Mouse (Mus musculus) adrenal gland, postnatal 4 days (tissue): ENCODE results near the gene Lgals2. TPM values are rescaled to one million over a fixed set of nuclear protein-coding genes. Genes with fewer than 3 reads are reported as not detected.
A peak's percentile ranks its signal among the peaks of the same experiment; 100 is the strongest.

Experiments used
- DNase-seq, 2 experiments: peaks; one replicate each; pipeline ENCODE4 v3.0.0; 2021 to 2022; ENCODE audit warnings: low spot score in 2 of 2, mixed read lengths in 2 of 2
- total RNA-seq, 2 experiments: library from RNA; stranded (reverse); gene quantifications; 2 replicates each; pipeline ENCODE4 v1.2.3; 2021

Lgals2 gene
- total RNA-seq, 2 experiments from 2014 or later: 2.6 to 2.9 TPM

DNA sequence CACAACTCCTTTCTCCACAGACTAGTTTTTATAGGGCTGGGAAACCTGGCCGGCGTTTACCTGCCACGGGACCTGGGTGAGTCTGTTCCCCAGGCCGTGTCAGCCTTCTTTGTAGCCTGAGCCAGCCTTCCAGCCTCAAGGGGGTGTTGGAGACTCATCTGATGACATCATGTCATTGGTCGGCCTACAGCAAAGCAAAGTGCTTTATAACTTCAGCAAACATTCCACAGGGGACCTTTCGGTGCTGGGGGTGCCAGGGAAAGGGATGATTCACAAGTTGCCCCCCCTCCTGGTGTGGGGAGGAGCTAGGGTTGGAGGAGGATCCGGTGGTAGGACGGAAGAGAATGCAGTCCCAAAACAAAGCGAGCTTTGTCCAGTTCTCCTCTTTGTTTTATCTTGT lies 10.5 kb downstream of the Lgals2 start:
- DNase-seq: peak in 1 of 2 experiments; percentile 61

DNA sequence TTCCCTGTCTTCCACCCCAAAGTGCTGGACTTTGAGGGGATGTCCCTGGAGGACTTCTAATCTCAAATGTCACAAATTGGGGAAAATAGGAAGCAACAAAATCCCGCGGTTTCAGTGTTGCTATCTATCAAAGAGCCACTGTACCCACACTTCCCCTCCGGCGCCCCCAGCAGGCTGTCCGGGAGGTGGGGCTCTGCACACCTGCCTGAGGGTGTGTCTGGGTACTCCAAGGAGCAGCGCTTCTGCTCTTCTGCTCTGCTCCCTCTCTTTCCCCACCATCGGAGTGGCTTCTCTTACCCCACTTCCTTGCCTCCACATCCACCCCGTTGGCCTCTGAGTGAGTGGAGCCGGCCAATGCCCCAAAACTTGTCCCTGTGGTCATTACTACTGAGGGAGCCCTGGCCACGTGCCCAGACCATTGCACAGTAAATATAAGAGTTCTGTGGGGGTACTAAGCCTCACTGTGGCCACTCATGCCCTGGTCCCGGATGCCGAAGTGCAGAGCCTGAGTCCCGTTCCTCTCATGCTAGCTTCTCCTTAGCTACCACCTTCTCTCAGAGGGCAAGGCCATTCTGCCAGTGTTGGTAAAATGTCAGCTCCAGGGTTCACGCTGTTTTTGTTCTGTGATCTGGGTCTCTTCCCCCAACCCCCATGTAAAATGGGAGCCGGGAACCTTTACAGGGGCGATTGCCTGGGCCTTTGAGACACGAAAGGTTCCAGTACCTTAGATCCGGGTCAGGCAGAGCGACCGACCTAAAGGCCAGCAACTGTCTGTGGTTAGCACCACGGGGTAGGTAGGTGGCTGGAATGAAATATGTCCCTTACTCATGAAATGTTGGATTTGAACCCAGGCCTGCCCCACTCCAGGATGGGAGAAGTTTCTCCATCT lies 11.5 kb downstream of the Lgals2 start:
- DNase-seq: no peak

DNA sequence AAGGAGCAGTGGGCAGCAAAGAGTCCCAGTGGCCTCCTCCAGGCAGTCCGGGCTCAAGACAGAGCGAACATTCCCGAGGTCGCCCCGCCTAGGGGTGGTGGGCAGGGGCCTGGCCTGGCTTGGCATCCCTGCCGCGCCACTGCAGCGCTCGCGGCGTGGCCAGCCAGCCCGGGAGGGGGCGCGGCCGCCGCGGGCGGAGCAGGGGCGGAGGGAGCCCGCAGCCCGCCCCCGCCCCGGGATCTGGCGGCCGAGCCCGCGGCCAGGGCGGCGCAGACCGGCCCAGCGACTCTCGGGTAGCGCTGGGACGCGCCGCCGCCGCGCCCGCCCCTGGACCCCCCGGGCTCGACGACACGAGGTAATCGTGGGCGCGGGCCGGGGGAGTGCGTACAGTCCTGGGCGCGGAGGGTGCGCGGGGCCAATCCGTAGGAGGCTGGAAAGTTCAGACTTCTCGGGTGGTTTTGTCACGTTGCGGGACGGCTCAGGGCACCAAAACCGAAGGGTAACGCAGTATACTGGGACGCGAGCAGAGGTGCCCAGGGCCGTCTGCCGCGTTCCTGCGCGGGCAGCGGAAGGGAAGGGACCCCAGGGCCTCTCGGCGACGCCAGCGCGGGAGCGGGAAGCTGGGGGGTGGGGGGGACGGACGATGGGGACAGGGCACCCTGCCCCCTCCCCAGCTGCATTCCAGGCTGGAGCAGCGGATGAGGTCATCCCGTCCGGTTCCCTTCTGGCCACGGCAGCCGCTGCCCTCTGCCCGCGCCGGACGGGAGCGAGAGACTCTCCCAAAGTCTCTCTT lies 12.8 kb downstream of the Lgals2 start, which contains the start of gene Cdc42ep1:
Gene Cdc42ep1, plus strand, starts transcription at position 254 of the 793 bp plus-strand sequence.
- DNase-seq: peak in 1 of 2 experiments; percentile 51

DNA sequence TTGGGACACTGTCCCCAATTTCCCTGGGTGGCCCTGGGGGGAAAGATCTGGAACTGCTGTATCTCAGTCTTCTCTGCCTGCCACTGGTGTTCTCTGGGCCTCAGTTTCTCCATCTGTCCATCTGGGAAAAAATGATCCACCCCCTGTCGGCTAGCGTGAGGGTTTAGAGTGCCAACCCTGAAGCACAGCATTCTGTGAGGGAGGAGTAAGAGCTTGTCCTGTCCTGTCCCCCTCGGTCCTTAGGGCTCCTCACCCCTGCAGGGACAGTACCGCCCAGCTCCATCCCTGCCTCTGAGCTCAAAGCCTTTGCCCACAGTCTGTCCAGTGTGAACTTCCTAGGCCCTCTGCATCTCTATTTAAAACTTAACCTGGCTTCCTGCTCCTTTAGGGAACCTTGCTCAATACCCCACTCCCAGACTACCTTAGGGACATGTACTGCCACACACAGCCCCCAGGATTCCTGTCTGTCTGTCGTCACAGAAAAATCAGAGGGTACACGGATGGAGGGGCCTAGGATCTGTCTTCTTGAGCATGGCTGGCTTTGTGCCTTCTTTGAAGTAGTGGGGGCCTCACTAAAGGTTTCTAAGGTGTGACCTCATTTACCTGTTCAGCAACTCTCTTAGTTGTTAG lies 14.1 kb downstream of the Lgals2 start:
- DNase-seq: no peak

DNA sequence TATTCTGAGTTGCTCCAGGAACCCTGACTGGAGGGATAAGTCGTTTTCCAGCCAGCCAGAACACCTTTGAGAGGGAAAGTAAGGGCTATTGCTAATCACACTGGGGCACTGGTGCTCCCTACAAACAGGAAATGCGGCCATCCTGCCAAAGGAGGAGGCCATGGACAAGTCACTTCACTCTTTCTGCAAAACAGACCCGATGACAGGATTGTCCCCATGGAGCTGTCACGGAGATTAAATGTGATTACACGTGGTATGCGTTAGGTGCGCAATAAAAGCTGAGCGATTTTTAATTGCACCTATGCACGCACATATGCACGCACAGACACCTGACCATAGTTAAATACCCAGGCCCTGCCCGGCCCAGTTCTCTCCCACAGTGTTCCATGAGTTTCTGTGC lies 14.6 kb downstream of the Lgals2 start:
- DNase-seq: no peak

DNA sequence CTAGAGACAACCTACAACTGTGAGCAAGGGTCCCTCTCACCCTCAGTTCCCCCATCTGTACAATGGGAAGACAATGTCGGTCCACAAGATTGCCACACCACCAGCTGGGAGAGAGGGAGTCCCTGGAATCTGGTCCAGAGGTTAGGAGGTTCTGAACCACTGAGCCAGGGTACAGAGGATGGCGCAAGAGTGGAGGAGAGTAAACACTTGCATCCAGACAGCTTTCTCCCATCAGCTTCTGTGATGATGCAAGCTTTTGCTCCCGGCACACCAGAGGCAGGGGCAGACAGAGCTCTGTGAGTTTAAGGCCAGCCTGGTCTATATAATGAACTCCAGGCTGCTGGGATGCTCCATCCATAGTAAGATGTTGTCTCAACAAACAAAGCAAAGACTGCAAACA lies 15.1 kb downstream of the Lgals2 start:
- no peak for DNase-seq

DNA sequence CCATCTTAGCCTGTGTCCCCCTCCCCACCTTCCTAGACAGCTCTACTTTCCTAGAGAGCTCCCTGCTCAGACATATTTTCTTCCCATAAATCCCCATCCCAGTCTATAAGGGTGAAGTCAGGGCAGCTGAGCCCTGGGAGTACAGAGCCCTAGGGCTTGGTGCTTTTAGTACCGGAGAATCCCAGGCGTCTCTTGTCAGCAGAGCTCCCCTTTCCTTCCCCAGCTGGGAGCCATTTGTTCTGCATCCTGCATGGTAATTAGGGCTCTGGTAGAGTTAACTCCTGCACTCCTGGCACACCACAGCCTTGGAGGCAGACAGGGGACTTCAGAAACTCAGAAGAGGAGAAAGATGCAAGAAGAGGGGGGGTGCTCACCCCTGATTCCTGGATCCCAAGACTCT lies 15.6 kb downstream of the Lgals2 start:
- DNase-seq: no peak

DNA sequence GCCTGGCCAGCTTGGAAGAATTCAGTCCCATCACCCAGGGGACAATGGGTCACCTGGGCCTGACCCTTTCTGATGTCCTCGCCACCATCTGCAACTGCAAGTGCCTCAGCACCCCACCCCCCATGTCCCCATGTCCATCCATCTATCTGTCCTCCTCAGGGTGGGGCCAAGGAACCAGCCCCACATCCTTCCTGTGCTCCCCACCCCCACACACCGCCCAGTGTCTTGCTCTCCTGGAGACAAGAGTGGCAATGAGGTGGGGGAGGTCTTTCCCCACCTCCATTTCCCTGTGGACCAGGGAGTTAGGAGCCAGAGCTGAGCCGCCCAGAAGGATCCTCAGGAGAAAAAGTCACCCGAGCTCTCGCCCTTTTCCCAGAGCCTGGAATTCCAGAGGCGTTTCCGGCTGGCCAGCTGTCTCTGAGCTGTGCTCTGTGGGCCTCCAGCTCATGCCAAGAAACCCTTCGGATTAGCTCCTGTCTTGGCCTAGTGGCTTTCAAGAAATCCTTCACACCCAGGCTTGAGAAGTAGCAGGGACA lies 19.2 kb downstream of the Lgals2 start:
- peak in 1 of 2 experiments; percentile 10 for DNase-seq

DNA sequence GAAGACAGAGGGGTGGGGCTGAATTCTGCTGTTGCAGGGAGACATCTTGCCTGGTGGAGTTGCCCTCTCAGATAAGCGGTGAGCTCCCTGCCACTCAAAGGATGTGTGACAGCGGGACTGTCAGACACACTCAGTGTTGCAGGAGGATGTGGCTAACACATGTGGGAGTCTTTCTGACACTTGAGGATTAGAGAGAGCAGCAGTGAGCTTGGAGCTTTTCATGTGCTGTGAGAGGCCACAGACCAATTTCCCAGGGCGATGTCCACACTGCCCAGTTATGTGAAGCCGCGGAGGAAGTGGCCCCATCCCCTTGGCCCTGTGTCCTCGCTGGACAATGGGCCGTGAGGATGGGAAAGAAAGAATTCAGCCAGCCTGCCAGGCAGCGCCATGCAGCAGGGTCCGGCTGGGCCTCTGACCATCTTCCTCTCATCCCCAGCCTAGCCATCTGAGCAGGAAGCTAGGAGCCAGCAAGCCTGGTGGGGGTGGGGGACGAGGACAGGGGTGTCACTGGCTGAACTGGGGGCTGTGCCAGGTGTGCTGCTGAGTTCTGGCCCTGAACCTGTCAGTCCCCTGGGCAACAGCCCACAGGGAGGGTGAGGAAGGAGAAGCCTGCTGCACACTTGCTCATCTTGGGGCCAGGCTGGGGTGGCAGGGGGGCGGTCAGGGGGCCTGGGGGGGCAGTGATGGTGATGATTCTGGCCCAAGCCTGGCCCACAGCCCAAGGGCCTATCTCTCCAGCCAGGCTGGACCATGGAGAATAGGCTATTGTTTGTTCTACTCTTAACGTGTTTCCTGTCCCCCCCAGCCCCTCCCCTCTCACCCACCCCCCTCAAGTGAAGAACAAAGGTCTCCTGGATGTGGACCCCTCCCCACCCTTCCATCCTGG lies 19.9 kb downstream of the Lgals2 start:
- DNase-seq: peak in 1 of 2 experiments; percentile 2

DNA sequence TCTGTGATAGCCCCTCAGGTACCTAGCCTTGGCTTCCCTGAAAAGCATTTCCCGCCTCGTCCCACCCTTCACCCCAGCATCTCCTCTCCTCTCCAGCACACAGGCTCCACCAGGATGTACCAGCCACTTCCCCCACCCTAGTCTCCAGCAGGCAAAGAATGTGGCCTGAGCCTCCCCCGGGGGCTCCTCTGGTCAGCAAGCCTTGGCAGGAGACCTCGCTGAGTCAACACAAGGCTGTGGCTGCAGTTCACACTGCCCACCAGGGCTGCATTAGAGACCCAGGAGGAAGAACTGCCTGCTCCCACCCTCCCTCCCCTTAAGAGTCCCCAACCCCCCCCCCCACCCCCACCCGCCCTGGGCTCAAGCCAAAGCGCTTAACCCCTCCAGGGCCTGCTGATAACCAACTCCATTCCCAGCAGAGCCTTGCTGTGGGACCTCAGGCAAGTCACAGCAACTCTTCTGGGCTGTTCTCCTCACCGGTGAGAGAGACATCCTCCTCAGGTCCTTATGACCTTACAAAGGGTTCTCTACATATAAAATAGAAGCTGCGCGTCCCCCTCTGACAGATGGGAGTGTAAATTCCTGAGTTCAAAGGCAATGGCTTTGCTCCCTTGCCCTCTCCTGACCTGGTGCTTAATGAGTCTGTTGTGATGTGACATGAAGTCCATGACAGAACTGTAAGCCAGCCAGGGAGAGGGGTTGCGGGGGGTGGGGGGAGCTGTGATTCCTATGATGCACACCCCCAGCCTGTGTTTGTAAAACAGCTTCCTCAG lies 20.9 kb downstream of the Lgals2 start:
- DNase-seq: no peak

DNA sequence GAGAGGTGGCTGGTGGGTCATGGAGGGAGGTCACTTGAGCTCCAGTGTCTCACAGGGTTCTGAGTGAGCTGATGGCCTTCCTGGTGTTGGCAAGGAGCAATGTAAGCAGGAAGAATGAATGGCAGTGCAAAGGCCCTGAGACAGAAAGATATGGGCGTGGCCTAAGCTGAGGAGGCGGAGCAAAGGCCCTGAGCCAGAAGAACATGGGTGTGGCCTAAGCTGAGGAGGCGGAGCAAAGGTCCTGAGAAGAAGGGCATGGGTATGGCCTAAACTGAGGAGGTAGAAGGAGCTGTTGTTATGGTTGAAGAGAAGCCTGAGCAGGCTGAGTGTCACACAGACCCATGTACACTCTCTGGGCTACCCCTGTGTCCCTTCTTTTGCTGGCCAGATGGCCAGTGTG lies 21.7 kb downstream of the Lgals2 start:
- DNase-seq: no peak

DNA sequence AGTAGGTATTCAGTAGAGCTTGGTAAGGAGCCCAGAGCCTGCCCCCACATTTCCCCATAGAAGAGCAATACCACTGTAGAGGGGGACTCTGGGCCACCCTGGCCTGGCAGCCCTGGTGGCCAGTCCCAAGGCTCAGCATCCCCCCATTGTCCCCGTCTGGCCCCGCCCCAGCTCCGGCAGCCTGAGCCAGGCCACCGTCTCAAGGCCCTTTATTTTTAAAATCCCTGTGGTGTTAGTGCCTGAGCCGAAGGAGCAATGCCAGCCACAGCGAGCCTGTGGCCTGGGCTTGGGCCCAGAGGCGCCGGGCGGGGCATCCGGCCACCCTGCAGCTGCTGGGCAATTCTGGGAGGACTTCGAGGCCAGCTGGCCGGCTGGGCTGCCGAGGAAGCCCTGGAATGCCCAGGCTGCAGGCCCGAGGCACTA lies 22.6 kb downstream of the Lgals2 start:
- DNase-seq: peak in 1 of 2 experiments; percentile 66

DNA sequence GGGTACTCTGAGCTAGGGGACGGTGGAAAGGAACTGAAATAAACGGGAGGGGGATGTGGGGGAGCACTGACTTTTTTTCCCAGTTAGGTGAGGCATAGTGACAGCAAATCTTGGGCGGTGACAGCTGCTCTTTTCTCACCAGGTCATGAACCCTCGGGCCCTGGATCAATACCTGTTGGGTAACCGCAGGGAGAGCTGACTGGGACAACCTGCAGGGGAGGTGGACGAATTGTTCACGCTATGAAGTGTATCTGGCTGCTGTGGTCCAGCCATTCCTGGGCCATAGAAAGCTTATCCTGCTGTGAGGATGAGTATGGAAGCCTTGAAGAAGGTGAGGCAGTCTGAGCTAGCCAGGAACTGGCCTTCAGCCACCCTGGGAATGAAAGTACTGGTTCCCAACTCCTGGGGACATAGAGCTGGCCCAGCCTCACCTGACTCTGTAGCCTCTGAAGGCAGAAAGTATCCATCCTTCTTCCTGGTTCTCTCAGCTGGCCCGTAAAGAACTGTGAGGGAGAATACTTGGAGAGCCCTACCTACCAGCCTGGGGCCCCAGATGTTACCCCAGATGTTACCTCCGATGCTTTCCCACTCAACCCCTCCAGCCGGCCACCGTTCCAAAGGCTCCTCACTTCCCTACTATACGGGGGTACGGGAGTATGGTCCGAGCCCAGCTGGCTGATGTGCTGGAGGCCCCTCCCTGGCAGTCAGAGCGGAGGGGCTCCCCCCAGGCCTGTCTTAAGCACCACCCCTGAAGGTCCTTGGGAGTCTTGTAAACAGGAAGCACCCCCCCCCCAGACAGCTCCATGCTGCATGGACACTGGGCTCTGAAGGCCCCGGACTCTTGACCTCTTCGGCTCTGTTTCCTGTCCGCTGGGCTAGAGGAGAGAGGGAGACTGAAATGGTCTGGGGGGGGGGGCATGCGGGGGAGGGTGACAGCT lies 23.3 kb downstream of the Lgals2 start:
- DNase-seq: no peak

DNA sequence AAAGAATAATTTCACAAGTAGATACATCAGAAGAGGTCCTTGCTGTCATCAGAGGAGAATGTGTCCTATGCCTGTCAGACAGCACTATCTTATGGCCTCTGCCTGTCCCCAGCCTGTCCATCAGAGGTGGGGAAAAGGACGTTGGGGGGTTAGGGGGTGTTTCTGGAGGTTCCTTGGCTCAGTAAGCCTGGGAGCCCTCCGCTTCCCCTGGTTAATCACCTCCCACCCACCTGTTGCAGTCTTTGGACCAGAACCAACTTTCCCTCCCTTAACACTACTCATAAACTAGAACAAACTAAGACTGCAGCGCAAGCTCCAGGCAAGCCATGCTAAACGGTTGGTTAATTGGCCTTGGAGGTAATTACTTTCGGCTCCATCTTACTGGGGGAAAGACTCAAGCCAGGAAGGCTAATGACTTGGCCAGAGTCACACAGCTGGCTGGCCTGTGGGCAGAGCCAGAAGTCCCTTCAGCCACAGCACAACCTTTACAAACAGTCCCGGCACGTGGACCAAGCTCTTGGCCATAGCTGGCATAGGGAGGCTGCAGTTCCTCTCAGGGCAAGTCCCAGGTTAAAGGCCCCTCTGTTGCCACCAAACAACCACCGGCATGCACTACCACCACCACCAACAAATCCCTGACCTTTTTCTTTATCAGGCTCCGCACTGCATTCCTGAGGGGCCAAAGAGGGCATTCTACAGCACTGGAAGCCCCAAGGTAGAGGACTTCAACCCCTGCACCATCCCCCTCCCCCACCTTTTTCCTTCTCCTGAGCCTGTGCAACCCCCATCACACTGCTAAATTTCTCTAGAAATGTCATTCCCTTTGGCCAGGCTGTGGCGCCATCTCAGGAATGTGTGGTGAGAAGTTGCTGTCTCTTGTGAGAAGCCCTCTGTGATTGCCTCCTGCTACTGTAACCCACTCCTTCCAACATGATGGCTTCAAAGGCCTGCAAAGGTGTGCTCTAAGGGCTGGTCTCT lies 24.3 kb downstream of the Lgals2 start:
- no peak for DNase-seq

DNA sequence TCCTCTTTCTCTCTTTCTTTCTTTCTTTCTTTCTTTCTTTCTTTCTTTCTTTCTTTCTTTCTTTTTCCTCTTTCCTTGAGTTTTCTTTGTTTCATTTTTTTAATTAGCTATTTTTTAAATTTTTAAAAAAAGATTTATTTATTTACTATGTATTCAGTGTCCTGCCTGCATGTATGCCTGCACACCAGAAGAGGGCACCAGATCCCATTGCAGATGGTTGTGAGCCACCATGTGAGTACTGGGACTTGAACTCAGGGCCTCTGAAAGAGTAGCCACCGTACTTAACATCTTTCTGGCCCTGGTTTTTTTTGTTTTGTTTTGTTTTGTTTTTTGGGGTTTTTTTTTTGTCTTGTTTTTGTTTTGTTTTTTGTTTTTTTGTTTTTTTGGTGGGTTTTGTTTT lies 25.7 kb downstream of the Lgals2 start:
- no peak for DNase-seq

DNA sequence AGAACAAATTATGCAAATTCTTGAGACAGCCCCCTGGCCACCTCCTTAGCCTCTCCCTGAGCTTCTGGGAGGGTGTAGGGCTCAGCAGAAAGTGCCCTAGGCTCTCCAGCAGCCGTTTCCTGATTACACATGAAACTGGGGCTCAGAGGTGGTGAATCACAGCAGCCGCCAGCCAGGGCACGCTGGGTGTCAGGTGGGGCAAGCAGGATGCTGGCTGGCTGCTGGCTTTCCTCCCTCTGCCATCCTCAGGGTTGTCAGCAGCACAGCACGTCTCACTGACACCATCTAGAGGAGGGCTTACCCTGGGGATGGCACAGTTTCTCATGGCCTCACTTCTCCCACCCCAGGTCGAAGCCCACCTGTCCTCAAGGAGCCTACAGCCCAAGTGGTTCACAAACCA lies 27.0 kb downstream of the Lgals2 start:
- no peak for DNase-seq
